Mouse (Mus musculus): ENCODE results near the gene Otop3.

DNA sequence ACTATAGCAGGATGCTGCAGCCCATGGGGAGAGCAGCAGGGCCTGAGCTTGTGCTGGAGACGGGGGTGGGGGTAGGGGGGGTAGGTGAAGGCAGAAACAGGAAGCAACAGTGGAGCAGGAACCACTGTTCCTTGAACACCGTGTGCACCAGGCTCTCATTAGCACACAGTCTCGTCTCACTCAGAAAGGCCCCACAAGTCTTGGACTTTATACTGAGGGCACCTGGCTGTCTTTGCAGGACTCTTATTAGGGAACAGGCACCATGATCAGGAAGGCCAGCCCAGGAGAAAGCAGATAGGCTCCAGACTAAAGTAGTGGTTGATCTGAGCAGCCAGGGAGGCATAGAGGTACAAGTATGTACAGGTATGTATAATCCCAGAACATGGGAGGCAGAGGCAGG, 2.8 kb downstream of the Otop3 start:
- TF ChIP-seq POLR2A (IDR thresholded peaks at IDR 0.05; ENCODE audit: borderline replicate concordance, low read depth, low read length) (no peak), CTCF (IDR thresholded peaks at IDR 0.05; ENCODE audit: low read depth, low read length) (no peak)
